Mouse (Mus musculus): Measurements from ENCODE around the gene Tmem204. TPM values are rescaled to one million over a fixed set of nuclear protein-coding genes. Genes with fewer than 3 reads are reported as not detected.

The Tmem204 gene
- polyA plus RNA-seq, 1 experiment from 2014 or later = 11.5 TPM

DNA sequence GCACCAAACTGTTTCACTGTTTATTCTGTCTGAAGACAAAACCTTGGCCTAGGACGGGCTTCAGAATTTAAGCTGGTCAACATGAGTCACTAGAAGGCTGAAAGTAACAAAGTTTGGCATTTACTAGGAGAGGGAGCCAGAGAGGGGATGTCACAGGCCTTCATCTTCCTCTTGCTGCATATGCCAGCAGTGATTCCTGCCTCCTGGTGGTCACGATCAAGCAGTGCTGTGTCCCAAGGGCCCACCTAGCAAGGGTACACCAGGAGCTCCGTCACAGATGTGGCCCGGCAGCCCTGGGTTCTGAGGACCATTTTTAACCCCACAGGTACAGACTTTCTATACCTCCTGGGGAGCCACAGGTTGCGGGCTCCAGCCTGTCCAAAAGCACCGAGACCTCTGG, 26.4 kb downstream of the Tmem204 start:
- Histone ChIP-seq H3K36me3 (peaks cover 29% of the 10 kb centered on the region; the same call in 1 of the 2 replicates), H3K4me1 (no peaks in the 10 kb centered on the region), H3K4me3 (no peak overlapping the region), H3K4me2 (replicated peaks) (no peak overlapping the region), H3K9me3 (no peaks in the 10 kb centered on the region), H3K27ac (replicated peaks) (no peak overlapping the region), H3K27me3 (no peaks in the 10 kb centered on the region), H3K9ac (replicated peaks) (no peak overlapping the region)
- 92% methylated on average over 6 of the region's 6 CpGs for whole genome bisulfite sequencing
- no peak for ATAC-seq (replicated peaks)

DNA sequence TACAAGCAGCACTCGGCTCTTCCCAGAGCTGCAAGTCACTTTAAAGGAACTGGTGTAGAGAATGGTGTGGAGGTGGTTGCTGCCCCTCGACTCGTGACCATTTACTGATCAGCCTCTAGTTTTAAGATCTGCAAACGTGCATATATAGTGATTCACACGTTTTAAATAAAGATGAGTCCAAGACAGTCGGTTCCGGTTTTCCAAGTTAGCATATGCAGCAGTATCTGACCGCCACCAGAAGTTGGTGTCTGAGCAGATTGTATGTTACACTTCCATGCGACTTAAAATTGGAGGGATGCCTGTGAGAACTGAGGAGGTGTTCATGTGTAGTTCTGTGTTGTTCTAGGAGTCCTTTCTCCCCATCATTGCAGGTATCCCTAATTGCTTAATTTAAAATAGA, 30.1 kb downstream of the Tmem204 start:
- Histone ChIP-seq H3K27me3 (no peaks in the 10 kb centered on the region), H3K9me3 (no peaks in the 10 kb centered on the region), H3K36me3 (peaks cover 30% of the 10 kb centered on the region; the same call in 1 of the 2 replicates), H3K9ac (replicated peaks) (no peak overlapping the region), H3K27ac (replicated peaks) (no peak overlapping the region), H3K4me1 (no peaks in the 10 kb centered on the region), H3K4me2 (replicated peaks) (no peak overlapping the region), H3K4me3 (no peak overlapping the region)
- no peak for ATAC-seq (replicated peaks)
- 86% methylated on average over 9 of the region's 9 CpGs for WGBS

DNA sequence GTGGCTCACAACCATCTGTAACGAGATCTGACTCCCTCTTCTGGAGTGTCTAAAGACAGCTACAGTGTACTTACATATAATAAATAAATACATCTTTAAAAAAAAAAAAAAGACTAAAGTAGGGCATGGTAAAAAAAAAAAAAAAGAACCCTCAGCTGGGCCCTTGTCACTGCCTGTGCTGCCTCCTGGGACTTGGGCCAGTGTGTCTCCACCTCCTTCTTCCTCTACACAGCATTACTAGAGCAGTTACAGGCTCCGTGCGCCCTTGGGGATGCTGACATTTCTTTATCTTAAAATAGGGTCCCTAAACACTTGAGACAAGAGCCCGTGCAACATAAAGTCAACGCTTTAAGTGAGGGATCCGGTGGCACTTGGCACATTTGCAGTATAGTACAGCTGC, 36.2 kb downstream of the Tmem204 start:
- no peak overlapping the region for H3K4me2 ChIP-seq (replicated peaks)
- WGBS = 87% methylated on average over 6 of the region's 6 CpGs
- no peak overlapping the region for H3K4me3 ChIP-seq
- H3K9me3 ChIP-seq = no peaks in the 10 kb centered on the region
- ATAC-seq (replicated peaks) = no peak
- no peaks in the 10 kb centered on the region for H3K27me3 ChIP-seq
- H3K27ac ChIP-seq (replicated peaks) = no peak overlapping the region
- H3K36me3 ChIP-seq = peaks cover 28% of the 10 kb centered on the region
- no peaks in the 10 kb centered on the region for H3K4me1 ChIP-seq
- no peak overlapping the region for H3K9ac ChIP-seq (replicated peaks)

DNA sequence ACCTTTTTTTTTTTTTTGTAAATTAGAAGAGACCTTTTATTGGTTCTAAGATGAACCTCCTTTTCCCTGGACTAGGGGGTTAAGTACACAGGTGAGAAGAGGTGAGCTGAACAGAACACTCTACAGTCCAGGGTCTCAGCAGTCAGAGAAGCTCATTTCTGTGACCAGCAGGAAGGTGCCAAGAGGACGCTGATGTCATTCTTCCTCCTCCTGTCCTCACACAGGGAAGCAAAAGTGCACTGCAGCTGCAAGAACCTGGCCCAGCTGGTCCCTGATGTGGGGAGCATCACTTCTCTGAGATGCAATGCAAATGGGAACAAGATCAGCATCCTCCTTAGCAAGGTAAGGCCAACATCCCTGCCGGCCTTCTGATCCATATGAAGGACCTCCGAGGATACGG, 38.1 kb downstream of the Tmem204 start:
- Histone ChIP-seq H3K4me1 (no peaks in the 10 kb centered on the region), H3K36me3 (peaks cover 18% of the 10 kb centered on the region), H3K4me2 (replicated peaks) (no peak overlapping the region), H3K9ac (replicated peaks) (no peak overlapping the region), H3K9me3 (no peaks in the 10 kb centered on the region), H3K27ac (replicated peaks) (no peak overlapping the region), H3K4me3 (no peak overlapping the region), H3K27me3 (no peaks in the 10 kb centered on the region)
- WGBS = 90% methylated on average over 4 of the region's 4 CpGs
- ATAC-seq (replicated peaks) = no peak

DNA sequence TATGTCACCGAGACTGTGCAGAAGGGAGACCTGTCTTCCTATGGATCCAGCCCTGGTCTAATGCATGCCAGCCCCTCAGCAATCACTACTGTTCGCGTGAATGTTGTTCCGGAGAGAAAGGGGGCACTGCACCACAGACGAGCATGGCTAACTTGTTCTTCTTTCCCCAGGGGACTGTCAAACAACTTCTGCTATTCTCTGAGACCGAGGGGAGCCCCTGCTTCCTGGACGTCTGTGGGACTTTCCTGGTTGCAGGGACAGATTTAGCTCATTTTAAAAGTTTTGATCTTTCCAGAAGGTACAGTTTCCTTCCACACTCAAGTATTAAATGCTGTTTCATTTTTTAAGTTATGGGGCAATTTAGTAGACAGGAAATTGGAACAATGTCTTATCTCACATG, 38.5 kb downstream of the Tmem204 start:
- H3K4me1 ChIP-seq = no peaks in the 10 kb centered on the region
- H3K4me3 ChIP-seq = no peak overlapping the region
- H3K27me3 ChIP-seq = no peaks in the 10 kb centered on the region
- H3K9ac ChIP-seq (replicated peaks) = no peak overlapping the region
- H3K27ac ChIP-seq (replicated peaks) = no peak overlapping the region
- ATAC-seq (replicated peaks) = no peak
- 75% methylated on average over 7 of the region's 7 CpGs for WGBS
- H3K9me3 ChIP-seq = no peaks in the 10 kb centered on the region
- no peak overlapping the region for H3K4me2 ChIP-seq (replicated peaks)
- H3K36me3 ChIP-seq = peaks cover 16% of the 10 kb centered on the region

DNA sequence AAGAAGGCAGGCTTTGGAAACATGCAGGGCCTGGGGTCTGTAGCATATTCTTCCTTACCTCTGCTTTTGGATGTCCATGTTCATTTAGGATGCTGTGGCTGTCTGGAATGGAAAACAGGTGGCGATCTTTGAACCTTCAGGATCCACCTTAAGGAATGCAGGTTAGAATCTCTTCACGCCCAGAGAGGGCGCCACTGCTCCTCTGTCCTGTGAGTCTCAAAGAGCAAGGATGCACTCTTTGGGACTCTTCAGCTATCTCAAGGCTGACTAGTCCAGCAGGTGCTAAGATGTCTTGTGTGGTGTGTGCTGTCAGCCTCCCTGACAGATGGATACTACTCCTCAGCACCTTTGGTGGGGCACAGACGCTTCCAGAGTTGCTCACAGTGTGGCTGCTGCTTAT, 47.2 kb downstream of the Tmem204 start:
- H3K9me3 ChIP-seq = no peaks in the 10 kb centered on the region
- H3K27ac ChIP-seq (replicated peaks) = no peak overlapping the region
- WGBS = 67% methylated on average over 4 of the region's 4 CpGs
- no peaks in the 10 kb centered on the region for H3K27me3 ChIP-seq
- ATAC-seq (replicated peaks) = no peak
- no peak overlapping the region for H3K4me3 ChIP-seq
- H3K9ac ChIP-seq (replicated peaks) = no peak overlapping the region
- no peaks in the 10 kb centered on the region for H3K4me1 ChIP-seq
- H3K4me2 ChIP-seq (replicated peaks) = no peak overlapping the region
- H3K36me3 ChIP-seq = peaks cover 47% of the 10 kb centered on the region

DNA sequence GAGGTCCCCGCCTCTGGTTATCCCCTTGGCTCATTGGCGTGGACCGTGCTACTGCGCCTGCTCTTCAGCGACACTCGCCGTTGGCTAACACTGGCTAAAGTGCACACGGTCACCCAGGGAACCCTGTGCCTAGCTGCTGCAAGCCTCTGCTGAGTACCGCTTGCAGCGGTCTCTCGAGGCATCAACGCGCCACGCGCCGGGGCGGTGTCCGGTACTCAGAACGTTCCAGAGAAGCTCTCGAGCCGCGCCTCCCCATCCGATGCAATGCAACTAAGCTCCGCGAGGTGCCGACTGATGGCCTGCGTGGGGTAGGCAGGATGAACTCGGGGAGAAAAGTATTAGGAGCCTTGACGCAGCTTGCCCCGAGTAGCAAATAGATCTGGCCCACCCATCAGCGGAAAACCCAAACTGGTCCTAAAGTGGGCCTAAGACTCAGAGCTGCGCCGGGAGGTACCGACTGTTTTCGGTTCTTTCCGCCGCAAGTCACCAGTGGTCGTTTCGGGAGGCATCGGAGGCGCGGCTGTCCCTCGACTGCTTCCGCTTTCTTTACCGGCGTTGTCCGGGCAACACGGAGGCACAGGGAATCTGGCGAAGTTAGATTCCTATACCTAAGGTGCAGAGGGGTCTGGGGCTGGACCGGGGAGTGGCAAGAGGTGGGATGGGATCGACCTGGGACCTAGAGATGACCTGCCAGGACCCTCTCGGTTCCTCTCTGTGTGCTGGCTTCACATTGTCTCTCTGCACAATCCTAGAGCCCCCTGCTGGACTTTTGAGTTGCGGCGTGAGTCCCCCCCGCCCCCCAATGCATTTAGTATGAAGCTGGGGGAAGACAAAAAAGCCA, 66.9 kb downstream of the Tmem204 start:
- peak overlapping the region; percentile 63 for H3K9ac ChIP-seq (replicated peaks)
- peak overlapping the region; percentile 91 for H3K4me3 ChIP-seq
- ATAC-seq (replicated peaks) = peak; percentile 91
- H3K36me3 ChIP-seq = peaks cover 8% of the 10 kb centered on the region
- WGBS = under 1% methylated on average over 55 of the region's 55 CpGs
- H3K27me3 ChIP-seq = no peaks in the 10 kb centered on the region
- H3K9me3 ChIP-seq = no peaks in the 10 kb centered on the region
- peaks cover 34% of the 10 kb centered on the region for H3K4me1 ChIP-seq
- H3K27ac ChIP-seq (replicated peaks) = peak overlapping the region; percentile 83
- H3K4me2 ChIP-seq (replicated peaks) = peak overlapping the region; percentile 91

DNA sequence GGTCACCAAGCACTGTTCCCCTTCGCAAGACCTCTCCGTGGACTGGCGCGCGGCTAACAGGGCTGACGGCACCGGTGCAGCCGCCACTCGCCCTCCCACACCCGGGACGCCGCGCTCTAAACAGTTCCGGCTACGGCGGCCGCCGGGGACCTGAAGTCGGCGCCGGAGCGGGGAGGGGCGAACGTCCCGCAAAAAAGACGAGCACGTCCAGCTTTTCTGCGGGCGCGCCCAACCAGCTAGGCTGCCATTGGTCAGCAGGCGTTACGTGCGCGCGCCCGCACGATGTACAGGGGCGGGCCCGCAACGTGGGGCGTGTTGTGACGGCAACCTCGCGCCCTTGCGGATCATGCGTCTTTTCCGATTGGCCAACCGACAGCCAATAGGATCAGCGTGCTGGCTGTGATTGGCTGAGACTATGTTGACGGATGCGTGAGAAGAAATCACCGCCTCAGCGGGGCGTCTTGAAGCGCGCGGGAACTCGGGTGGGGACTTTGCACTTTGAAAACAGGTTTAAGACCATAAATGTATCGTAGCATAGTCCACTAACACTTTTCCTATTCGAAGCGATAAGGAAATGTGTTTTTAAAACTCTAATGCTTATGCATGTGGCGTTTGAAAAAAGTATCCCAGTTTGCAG, 67.6 kb downstream of the Tmem204 start, which contains the start of the genes Cramp1l and Ift140:
Gene Cramp1l (minus strand): TSS at position 134 of the 637 bp plus-strand sequence.
Gene Ift140 (plus strand): TSS at position 431 of the 637 bp plus-strand sequence.
- peaks cover 15% of the 10 kb centered on the region for H3K36me3 ChIP-seq
- peak within 1 kb of the TSS; percentile 81 for H3K9ac ChIP-seq (replicated peaks)
- peak within 1 kb of the TSS; percentile 99 for H3K4me2 ChIP-seq (replicated peaks)
- 0% methylated on average over 61 of the region's 62 CpGs for WGBS
- peak within 1 kb of the TSS; percentile 84 for H3K27ac ChIP-seq (replicated peaks)
- no peaks in the 10 kb centered on the region for H3K9me3 ChIP-seq
- H3K27me3 ChIP-seq = no peaks in the 10 kb centered on the region
- peak within 1 kb of the TSS; percentile 91 for H3K4me3 ChIP-seq
- ATAC-seq (replicated peaks) = peak; percentile 99
- H3K4me1 ChIP-seq = peaks cover 34% of the 10 kb centered on the region

DNA sequence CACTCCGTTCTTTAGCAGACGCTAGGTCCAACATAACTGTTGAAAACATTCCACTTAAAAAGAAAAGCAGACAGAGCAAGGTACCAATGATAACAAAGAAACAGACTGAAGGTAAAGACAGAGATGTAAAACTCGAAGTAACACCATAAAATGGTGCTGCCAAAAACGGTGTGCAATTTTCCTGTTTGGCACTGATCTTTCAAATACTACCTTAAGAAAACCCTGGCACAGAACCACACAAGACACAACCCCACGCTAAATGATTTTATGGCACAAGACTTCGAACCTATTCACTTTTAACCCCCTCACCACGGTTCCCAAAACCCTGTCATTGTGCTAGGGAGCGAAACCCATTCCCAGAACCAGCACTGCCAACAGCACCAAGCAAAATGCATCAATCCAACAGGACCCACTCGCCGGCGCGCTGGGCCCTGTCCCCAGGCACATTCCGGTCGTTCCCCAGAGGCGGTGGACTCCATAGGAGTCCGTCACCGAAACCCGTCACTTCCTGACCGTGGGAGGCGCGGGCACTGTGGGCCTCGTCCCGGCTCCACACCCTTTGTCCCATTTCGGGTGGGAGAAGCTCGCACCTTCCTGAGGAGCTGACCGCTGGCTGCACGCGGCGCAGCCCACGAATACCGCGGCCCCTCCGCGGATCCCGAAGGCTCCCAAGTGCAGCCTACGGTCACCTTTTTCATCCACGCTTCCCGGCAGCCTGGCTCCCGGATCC, 68.4 kb downstream of the Tmem204 start:
- peaks cover 34% of the 10 kb centered on the region for H3K4me1 ChIP-seq
- under 1% methylated on average over 39 of the region's 39 CpGs for WGBS

DNA sequence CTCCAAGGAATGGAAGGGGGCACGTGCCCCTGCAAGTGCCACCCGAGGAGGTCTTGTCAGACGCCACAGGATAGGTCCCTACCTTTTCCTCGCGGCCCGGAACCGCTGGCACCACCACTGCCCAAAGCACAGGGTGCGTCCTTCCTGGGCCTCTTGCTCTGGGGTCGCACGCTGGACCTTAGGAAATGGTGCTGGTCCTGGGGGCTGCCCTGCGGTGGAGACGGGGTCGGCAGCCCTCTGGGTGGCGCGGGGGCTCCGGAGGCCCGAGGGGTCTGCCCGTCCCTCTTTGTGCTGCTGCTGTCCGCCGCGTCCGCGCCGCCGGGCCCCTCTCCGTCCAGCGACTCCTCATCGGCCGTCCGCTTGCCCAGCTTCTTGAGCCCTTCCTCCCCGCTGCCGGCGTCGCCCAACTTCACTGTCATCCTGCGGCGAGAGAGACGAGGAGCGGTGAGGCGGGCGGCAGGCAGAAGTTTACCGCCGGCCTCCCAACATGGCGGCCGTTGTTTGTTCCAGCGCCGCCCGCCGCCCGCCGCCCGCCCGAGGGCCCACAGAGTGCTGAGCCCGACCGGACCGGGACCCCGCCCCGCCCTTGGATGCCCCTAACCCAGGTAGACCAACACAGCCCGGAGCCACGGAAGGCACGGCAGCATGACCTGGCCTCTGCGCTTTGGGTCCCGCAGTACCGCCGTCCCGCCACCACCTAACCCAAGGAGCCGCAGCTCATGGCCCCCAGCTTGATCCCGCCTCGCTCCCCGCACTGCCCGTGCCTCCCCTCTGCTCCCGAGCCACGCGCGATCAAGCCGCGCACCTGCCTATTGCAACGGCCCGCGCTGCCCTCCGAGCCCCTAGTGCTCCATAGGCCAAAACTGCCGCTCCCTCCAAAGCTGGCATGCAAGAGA, 69.5 kb downstream of the Tmem204 start:
- Histone ChIP-seq H3K36me3 (peaks cover 21% of the 10 kb centered on the region), H3K4me1 (peaks cover 34% of the 10 kb centered on the region), H3K4me3 (peak overlapping the region; percentile 91), H3K27ac (replicated peaks) (peak overlapping the region; percentile 53), H3K9me3 (no peaks in the 10 kb centered on the region), H3K4me2 (replicated peaks) (peak overlapping the region; percentile 99), H3K9ac (replicated peaks) (peak overlapping the region; percentile 84), H3K27me3 (no peaks in the 10 kb centered on the region)
- ATAC-seq (replicated peaks) = no peak
- WGBS = under 1% methylated on average over 70 of the region's 81 CpGs

More for the DNA sequence above, 68.4 kb downstream of the Tmem204 start:
- H3K36me3 ChIP-seq = peaks cover 16% of the 10 kb centered on the region
- peak overlapping the region; percentile 99 for H3K4me2 ChIP-seq (replicated peaks)
- peak overlapping the region; percentile 91 for H3K4me3 ChIP-seq
- no peaks in the 10 kb centered on the region for H3K9me3 ChIP-seq
- H3K27me3 ChIP-seq = no peaks in the 10 kb centered on the region
- 0 out of 2 replicates have a peak, but pooled peaks have one; percentile 2 for ATAC-seq (replicated peaks)
- peak overlapping the region; percentile 84 for H3K27ac ChIP-seq (replicated peaks)
- H3K9ac ChIP-seq (replicated peaks) = peak overlapping the region; percentile 81
